Mouse (Mus musculus) embryonic stem cell, embryonic (primary cell): Measurements from ENCODE around the gene Gm17535.
"Not testable (repeated sequence)": the region's sequence is repeated elsewhere in the genome, so short reads cannot be mapped to it uniquely, and the experiment has no call there.

Experiments
- CTCF ChIA-PET, 4 experiments: fragments of 300-600 bp in 2 of 4; fragments of 350-600 bp in 2 of 4; sonication (Branson Sonifier 250); formaldehyde crosslinking; loops; one replicate each; lab custom pipeline; 2022; ENCODE audit warnings: inconsistent platforms in 2 of 4; lab: Charles Lee
- POLR2A ChIA-PET, 4 experiments: fragments of 300-600 bp in 2 of 4; fragments of 350-600 bp in 2 of 4; sonication (Branson Sonifier 250); formaldehyde crosslinking; loops; one replicate each; lab custom pipeline; 2022; ENCODE audit warnings: antibody characterized with exemption in 4 of 4, inconsistent platforms in 1 of 4; lab: Charles Lee

Gene Gm17535

DNA sequence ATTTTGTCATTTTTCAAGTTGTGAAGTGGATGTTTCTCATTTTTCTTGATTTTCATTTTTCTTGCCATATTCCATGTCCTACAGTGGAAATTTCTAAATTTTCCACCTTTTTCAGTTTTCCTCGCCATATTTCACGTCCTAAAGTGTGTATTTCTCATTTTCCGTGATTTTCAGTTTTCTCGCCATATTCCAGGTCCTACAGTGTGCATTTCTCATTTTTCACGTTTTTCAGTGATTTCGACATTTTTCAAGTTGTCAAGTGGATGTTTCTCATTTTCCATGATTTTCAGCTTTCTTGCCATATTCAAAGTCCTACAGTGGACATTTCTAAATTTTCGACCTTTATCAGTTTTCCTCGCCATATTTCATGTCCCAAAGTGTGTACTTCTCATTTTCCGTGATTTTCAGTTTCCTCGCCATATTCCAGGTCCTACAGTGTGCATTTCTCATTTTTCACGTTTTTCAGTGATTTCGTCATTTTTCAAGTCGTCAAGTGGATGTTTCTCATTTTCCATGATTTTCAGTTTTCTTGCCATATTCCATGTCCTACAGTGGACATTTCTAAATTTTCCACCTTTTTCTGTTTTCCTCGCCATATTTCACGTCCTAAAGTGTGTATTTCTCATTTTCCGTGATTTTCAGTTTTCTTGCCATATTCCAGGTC is 10.3 kb upstream of the Gm17535 start:
- POLR2A ChIA-PET, CTCF ChIA-PET: not testable (repeated sequence)

DNA sequence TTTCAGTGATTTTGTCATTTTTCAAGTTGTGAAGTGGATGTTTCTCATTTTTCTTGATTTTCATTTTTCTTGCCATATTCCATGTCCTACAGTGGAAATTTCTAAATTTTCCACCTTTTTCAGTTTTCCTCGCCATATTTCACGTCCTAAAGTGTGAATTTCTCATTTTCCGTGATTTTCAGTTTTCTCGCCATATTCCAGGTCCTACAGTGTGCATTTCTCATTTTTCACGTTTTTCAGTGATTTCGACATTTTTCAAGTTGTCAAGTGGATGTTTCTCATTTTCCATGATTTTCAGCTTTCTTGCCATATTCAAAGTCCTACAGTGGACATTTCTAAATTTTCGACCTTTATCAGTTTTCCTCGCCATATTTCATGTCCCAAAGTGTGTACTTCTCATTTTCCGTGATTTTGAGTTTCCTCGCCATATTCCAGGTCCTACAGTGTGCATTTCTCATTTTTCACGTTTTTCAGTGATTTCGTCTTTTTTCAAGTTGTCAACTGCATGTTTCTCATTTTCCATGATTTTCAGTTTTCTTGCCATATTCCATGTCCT is 9.4 kb upstream of the Gm17535 start, which contains the start of gene Gm10717:
Gene Gm10717, plus strand, starts transcription at position 506 of the 556 bp plus-strand sequence.
- CTCF ChIA-PET, POLR2A ChIA-PET: not testable (repeated sequence)

DNA sequence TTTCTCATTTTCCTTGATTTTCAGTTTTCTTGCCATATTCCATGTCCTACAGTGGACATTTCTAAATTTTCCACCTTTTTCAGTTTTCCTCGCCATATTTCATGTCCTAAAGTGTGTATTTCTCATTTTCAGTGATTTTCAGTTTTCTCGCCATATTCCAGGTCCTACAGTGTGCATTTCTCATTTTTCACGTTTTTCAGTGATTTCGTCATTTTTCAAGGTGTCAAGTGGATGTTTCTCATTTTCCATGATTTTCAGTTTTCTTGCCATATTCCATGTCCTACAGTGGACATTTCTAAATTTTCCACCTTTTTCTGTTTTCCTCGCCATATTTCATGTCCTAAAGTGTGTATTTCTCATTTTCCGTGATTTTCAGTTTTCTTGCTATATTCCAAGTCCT is 8.7 kb upstream of the Gm17535 start:
- CTCF ChIA-PET, POLR2A ChIA-PET: not testable (repeated sequence)

DNA sequence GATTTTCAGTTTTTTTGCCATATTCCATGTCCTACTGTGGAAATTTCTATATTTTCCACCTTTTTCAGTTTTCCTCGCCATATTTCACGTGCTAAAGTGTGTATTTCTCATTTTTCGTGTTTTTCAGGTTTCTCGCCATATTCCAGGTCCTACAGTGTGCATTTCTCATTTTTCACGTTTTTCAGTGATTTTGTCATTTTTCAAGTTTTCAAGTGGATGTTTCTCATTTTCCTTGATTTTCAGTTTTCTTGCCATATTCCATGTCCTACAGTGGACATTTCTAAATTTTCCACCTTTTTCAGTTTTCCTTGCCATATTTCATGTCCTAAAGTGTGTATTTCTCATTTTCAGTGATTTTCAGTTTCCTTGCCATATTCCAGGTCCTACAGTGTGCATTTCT is 8.3 kb upstream of the Gm17535 start:
- POLR2A ChIA-PET: not testable (repeated sequence)

DNA sequence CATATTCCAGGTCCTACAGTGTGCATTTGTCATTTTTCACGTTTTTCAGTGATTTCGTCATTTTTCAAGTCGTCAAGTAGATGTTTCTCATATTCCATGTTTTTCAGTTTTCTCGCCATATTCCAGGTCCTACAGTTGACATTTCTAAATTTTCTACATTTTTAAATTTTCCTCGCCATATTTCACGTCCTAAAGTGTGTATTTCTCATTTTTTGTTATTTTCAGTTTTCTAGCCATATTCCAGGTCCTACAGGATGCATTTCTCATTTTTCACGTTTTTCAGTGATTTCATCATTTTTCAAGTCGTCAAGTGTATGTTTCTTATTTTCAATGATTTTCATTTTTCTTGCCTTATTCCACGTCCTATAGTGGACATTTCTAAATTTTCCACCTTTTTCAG is 7.7 kb upstream of the Gm17535 start:
- POLR2A ChIA-PET: not testable (repeated sequence)

More for the DNA sequence above, 8.3 kb upstream of the Gm17535 start:
- CTCF ChIA-PET: not testable (repeated sequence)

DNA sequence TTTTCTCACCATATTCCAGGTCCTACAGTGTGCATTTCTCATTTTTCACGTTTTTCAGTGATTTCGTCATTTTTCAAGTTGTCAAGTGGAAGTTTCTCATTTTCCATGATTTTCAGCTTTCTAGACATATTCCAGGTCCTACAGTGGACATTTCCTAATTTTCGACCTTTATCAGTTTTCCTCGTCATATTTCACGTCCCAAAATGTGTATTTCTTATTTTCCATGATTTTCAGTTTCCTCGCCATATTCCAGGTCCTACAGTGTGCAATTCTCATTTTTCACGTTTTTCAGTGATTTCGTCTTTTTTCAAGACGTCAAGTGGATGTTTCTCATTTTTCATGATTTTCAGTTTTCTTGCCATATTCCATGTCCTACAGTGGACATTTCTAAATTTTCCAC is 7.2 kb upstream of the Gm17535 start:
- CTCF ChIA-PET, POLR2A ChIA-PET: not testable (repeated sequence)

More for the DNA sequence above, 7.7 kb upstream of the Gm17535 start:
- CTCF ChIA-PET: not testable (repeated sequence)

DNA sequence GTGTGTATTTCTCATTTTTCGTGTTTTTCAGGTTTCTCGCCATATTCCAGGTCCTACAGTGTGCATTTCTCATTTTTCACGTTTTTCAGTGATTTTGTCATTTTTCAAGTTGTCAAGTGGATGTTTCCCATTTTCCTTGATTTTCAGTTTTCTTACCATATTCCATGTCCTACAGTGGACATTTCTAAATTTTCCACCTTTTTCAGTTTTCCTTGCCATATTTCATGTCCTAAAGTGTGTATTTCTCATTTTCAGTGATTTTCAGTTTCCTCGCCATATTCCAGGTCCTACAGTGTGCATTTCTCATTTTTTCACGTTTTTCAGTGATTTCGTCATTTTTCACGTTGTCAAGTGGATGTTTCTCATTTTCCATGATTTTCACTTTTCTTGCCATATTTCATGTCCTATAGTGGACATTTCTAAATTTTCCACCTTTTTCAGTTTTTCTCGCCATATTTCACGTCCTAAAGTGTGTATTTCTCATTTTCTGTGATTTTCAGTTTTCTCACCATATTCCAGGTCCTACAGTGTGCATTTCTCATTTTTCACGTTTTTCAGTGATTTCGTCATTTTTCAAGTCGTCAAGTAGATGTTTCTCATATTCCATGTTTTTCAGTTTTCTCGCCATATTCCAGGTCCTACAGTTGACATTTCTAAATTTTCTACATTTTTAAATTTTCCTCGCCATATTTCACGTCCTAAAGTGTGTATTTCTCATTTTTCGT is 5.0 kb upstream of the Gm17535 start:
- CTCF ChIA-PET, POLR2A ChIA-PET: not testable (repeated sequence)

DNA sequence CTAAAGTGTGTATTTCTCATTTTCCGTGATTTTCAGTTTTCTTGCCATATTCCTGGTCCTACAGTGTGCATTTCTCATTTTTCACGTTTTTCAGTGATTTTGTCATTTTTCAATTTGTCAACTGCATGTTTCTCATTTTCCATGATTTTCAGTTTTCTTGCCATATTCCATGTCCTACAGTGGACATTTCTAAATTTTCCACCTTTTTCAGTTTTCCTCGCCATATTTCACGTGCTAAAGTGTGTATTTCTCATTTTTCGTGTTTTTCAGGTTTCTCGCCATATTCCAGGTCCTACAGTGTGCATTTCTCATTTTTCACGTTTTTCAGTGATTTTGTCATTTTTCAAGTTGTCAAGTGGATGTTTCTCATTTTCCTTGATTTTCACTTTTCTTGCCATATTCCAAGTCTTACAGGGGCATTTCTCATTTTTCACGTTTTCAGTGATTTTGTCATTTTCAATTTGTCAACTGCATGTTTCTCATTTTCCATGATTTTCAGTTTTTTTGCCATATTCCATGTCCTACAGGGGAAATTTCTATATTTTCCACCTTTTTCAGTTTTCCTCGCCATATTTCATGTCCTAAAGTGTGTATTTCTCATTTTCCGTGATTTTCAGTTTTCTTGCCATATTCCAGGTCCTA is 3.6 kb upstream of the Gm17535 start:
- POLR2A ChIA-PET, CTCF ChIA-PET: not testable (repeated sequence)

DNA sequence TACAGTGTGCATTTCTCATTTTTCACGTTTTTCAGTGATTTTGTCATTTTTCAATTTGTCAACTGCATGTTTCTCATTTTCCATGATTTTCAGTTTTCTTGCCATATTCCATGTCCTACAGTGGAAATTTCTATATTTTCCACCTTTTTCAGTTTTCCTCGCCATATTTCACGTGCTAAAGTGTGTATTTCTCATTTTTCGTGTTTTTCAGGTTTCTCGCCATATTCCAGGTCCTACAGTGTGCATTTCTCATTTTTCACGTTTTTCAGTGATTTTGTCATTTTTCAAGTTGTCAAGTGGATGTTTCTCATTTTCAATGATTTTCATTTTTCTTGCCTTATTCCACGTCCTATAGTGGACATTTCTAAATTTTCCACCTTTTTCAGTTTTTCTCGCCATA is 2.2 kb downstream of the Gm17535 start, which contains the start of gene Gm10715:
Gene Gm10715, plus strand, starts transcription at position 301 of the 400 bp plus-strand sequence.
- POLR2A ChIA-PET, CTCF ChIA-PET: not testable (repeated sequence)

DNA sequence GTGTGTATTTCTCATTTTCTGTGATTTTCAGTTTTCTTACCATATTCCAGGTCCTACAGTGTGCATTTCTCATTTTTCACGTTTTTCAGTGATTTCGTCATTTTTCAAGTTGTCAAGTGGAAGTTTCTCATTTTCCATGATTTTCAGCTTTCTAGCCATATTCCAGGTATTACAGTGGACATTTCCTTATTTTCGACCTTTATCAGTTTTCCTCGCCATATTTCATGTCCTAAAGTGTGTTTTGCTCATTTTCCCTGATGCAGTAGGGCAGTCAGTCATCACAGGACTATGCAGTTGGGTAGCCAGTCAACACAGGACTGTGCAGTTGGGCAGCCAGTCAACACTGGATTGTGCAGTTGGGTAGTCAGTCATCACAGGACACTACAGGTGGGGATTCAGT is 3.8 kb downstream of the Gm17535 start:
- CTCF ChIA-PET, POLR2A ChIA-PET: not testable (repeated sequence)
